Mouse (Mus musculus): Measurements from ENCODE around the gene Gabrb2. TPM values are rescaled to one million over a fixed set of nuclear protein-coding genes. Genes with fewer than 3 reads are reported as not detected.

Gabrb2 gene
- total and polyA plus RNA-seq, 3 experiments: not detected

GRCm38 (mm10) chr11:42650111-42650510 lies 230.6 kb downstream of the Gabrb2 start:
- Histone ChIP-seq H3K4me1 (ENCODE audit: control insufficient read depth in 1 of 2, insufficient read depth in 2 of 2, low read length in 2 of 2) (no peaks in the 10 kb centered on the region), H3K36me3 (ENCODE audit: control insufficient read depth in 1 of 2, insufficient read depth in 2 of 2, low read length in 2 of 2) (no peaks in the 10 kb centered on the region), H3K27me3 (ENCODE audit: control insufficient read depth in 1 of 2, insufficient read depth in 2 of 2, low read length in 2 of 2) (no peaks in the 10 kb centered on the region), H3K9me3 (replicated peaks; ENCODE audit: insufficient read depth, low read length) (no peaks in the 10 kb centered on the region), H3K27ac (ENCODE audit: control insufficient read depth, low read depth, low read length) (no peak overlapping the region), H3K4me3 (ENCODE audit: control insufficient read depth in 1 of 2, insufficient read depth in 1 of 2, low read depth in 2 of 2, low read length in 2 of 2) (no peak overlapping the region), H3K9ac (ENCODE audit: control insufficient read depth, low read depth, low read length, poor library complexity, severe bottlenecking) (no peak overlapping the region), H3K79me2 (ENCODE audit: control insufficient read depth, insufficient read depth, low read length, poor library complexity) (no peaks in the 10 kb centered on the region)
- TF ChIP-seq E2F4 (IDR thresholded peaks at IDR 0.05; ENCODE audit: borderline replicate concordance, low read depth, low read length): no peak
- TF ChIP-seq MAFK (IDR thresholded peaks at IDR 0.05; ENCODE audit: borderline replicate concordance, low read depth, low read length): no peak
- TF ChIP-seq MAZ (IDR thresholded peaks at IDR 0.05; ENCODE audit: low read depth, low read length): no peak
- no peak for TF ChIP-seq POLR2AphosphoS2 (IDR thresholded peaks at IDR 0.05; ENCODE audit: low read length)
- TF ChIP-seq TBP (IDR thresholded peaks at IDR 0.05; ENCODE audit: low read depth, low read length): no peak
- no peak for TF ChIP-seq GATA1 (IDR thresholded peaks at IDR 0.05; ENCODE audit: low read depth, low read length)
- TF ChIP-seq NRF1 (IDR thresholded peaks at IDR 0.05; ENCODE audit: insufficient read depth, low read depth, low read length, poor library complexity, severe bottlenecking): no peak
- DNase-seq (ENCODE audit: low read depth, low spot score): no peak

- no peak overlapping the region for H3K4me3 ChIP-seq (ENCODE audit: control insufficient read depth in 1 of 2, insufficient read depth in 1 of 2, low read depth in 2 of 2, low read length in 2 of 2)
- H3K27me3 ChIP-seq (ENCODE audit: control insufficient read depth in 1 of 2, insufficient read depth in 2 of 2, low read length in 2 of 2): no peaks in the 10 kb centered on the region
- DNase-seq (ENCODE audit: low read depth, low spot score): no peak
- no peaks in the 10 kb centered on the region for H3K9me3 ChIP-seq (replicated peaks; ENCODE audit: insufficient read depth, low read length)
- H3K4me1 ChIP-seq (ENCODE audit: control insufficient read depth in 1 of 2, insufficient read depth in 2 of 2, low read length in 2 of 2): no peaks in the 10 kb centered on the region
- H3K9ac ChIP-seq (ENCODE audit: control insufficient read depth, low read depth, low read length, poor library complexity, severe bottlenecking): no peak overlapping the region
- TF ChIP-seq ETS1 (IDR thresholded peaks at IDR 0.05; ENCODE audit: low read depth, low read length) (no peak), SMC3 (IDR thresholded peaks at IDR 0.05; ENCODE audit: low read depth, low read length) (no peak), ZC3H11A (IDR thresholded peaks at IDR 0.05; ENCODE audit: low read depth, low read length) (no peak), MAZ (IDR thresholded peaks at IDR 0.05; ENCODE audit: low read depth, low read length) (no peak), E2F4 (IDR thresholded peaks at IDR 0.05; ENCODE audit: borderline replicate concordance, low read depth, low read length) (no peak), TCF12 (IDR thresholded peaks at IDR 0.05; ENCODE audit: low read depth, low read length) (no peak), MXI1 (IDR thresholded peaks at IDR 0.05; ENCODE audit: low read depth, low read length) (no peak), CHD1 (IDR thresholded peaks at IDR 0.05; ENCODE audit: low read depth, low read length) (no peak), UBTF (IDR thresholded peaks at IDR 0.05; ENCODE audit: borderline replicate concordance, insufficient read depth, low read depth, low read length) (no peak), POLR2AphosphoS5 (IDR thresholded peaks at IDR 0.05; ENCODE audit: borderline replicate concordance, low read depth, low read length) (no peak), USF2 (IDR thresholded peaks at IDR 0.05; ENCODE audit: borderline replicate concordance in 1 of 2, insufficient read depth in 1 of 2, low read depth in 1 of 2, low read length in 2 of 2) (no peak), MYC (IDR thresholded peaks at IDR 0.05; ENCODE audit: low read depth, low read length) (no peak), HCFC1 (IDR thresholded peaks at IDR 0.05; ENCODE audit: low read depth, low read length) (no peak), ELF1 (IDR thresholded peaks at IDR 0.05; ENCODE audit: low read depth, low read length) (no peak), NELFE (IDR thresholded peaks at IDR 0.05; ENCODE audit: low read depth, low read length) (no peak)
- no peaks in the 10 kb centered on the region for H3K79me2 ChIP-seq (ENCODE audit: control insufficient read depth, insufficient read depth, low read length, poor library complexity)
- H3K27ac ChIP-seq (ENCODE audit: control insufficient read depth, low read depth, low read length): no peak overlapping the region
- no peaks in the 10 kb centered on the region for H3K36me3 ChIP-seq (ENCODE audit: control insufficient read depth in 1 of 2, insufficient read depth in 2 of 2, low read length in 2 of 2)
These were observed 232.0 kb downstream of the Gabrb2 start for GRCm38 (mm10) chr11:42651572-42651971.

Measured in MEL (cell line).